Mouse (Mus musculus) adrenal gland, postnatal 10 days (tissue): ENCODE measurements at regions not wholly inside any gene's neighbourhood (a gene's known extent, or its start where the extent isn't known, plus 50 kb on each side); places are given as distances from the start of the nearest gene placed in this dataset.

Source experiments
- DNase-seq: peaks from one replicate; pipeline ENCODE4 v3.0.0; 2021; ENCODE audit warnings: mixed read lengths

DNA sequence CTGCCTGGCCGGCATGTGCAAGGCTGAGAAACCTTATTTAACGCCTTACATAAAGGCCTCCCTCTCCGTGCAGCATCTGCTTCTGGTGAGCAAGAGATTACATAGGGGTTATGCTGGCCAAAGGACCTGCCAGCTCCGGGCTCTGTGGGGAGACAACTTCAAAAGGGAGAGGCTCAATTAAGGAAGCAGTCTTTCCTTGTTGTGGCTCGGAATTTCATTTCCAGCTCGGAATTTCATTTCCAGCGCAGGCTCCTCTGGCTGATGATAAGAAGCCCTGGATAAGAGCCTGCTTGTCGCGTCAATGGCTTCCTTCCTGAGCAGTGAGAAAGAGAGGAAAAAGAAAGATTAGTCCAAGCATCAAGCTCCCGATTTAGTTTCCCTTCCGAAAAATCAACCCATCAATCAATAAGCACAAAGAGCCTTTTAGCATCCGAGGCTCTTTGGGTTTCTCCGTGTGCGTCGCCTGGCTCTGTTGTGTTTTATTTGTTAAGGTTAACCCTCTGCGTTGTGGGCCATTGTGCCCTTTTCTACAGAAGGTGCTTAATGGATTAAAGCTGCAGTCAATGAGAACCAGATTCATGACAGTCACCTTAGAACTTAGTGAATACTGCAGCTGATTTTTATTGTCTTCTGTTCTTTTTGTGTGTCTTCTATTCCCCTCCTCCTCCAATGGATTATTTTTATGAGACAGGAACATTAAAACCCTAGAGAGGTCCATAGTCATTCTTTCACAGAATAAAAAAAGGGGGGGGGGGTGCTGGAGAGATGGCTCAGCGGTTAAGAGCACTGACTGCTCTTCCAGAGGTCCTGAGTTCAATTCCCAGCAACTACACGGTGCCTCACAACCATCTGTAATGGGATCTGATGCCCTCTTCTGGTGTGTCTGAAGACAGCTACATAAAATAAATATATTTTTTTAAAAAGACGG lies 218.3 kb downstream of the Myo1b start:
- DNase-seq: peak; percentile 17

DNA sequence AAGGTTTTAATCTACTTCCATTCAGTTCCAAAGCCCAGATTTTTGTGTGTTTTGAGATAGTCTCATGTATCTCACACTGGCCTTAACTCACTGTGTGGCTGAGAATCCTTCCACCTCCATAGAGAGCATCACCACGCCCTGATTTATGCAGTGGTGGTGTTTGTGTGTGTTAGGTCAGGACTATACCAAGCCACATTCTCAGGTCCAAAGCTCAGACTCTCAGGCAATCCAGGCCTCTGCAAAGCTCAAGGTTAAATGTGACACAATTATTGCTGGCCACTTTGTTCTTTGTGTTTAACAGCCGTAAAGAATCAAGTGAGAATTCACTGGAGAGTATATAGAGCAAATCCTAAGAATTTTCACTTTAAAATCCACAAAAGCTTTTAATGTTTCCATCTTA lies 218.2 kb upstream of the Nabp1 start:
- DNase-seq: no peak

DNA sequence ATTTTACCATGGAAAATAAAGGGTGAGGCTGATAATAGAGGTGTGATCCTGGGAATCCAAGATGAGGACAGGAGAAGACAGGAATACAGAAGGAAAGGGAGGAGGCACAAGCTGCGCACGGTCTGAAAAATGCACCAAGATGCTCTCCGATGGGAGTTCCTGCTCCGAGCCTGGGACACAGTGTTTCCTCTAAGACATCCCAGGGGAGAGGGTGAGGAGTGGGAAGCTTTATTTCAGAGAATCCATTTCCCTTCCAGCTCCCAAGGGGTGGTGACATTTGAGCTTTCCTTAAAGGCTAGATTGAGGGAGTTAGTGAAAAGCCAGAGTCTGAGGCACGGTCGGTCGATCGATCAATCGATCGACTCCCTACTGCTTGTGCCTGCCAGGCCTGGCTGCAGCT lies 212.7 kb upstream of the Nabp1 start:
- no peak for DNase-seq

DNA sequence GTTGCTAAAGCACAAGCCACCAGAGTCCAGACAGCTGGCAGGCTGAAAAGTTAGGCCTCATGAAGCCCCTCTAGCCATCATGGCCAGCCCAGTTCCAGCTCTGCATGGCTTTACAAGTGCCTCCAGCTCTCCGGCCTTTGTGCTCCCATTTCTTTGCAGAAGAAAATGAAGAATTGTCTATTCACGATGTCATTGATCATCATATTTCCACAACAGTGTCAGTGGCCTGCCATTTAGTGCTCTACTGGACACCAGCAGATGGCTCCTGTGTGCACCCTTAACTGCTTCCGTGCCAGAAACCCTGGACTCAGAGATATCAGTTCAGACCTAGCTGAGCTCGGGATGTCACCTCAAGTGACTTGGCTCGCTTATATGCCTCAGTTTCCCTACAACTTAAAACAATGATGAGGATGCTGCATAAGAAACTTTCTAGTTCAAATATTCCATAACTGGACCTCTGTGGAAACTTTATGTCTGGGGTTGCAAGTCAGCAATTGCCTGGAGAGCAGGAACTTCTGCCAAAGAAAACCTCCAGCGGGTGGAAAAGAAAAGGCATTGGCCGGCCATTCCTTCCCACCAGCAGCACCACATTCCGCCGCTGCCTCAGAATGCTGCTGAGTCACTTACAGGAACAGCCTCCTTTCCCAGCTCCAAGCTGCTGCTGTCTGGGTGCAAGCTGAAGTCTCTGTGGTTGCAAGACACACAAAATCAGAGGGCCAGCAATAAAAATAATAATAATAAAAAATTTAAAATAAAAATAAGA lies 211.4 kb upstream of the Nabp1 start:
- peak; percentile 38 for DNase-seq

DNA sequence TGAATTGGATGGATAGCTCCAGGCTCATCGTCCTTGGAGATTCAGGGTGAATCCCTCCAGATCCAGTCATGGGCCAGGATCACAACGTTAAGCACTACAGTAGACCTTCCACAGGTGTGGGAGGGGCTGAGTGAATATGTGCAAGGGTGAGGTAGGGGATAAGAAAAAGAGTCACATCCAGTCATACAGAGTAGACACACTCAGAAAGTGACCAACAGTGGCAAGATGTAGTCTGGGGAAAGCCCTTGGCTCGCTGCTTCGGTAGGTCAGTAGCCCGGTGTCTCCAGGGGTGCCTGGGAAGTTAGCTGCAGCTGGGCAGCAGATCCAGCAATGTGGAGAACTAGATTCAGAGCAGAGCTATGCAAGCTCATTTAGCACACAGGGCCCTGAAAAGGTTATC lies 210.7 kb upstream of the Nabp1 start:
- no peak for DNase-seq

DNA sequence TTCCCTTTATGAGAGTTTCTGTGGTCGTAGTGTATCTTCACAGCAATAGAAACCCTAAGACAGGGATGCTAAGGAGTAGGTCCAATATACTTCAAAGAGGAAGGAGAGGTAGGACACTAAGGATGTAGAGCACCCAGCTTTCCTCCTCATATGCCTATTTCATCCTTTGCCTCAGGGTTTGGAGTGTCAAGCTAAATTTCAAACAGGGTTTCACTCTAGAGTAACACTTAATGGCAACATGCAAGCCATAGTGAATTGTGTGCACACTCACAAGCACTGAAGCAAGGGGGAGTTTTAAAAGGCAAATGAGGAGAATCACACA lies 210.0 kb upstream of the Nabp1 start:
- DNase-seq: no peak

DNA sequence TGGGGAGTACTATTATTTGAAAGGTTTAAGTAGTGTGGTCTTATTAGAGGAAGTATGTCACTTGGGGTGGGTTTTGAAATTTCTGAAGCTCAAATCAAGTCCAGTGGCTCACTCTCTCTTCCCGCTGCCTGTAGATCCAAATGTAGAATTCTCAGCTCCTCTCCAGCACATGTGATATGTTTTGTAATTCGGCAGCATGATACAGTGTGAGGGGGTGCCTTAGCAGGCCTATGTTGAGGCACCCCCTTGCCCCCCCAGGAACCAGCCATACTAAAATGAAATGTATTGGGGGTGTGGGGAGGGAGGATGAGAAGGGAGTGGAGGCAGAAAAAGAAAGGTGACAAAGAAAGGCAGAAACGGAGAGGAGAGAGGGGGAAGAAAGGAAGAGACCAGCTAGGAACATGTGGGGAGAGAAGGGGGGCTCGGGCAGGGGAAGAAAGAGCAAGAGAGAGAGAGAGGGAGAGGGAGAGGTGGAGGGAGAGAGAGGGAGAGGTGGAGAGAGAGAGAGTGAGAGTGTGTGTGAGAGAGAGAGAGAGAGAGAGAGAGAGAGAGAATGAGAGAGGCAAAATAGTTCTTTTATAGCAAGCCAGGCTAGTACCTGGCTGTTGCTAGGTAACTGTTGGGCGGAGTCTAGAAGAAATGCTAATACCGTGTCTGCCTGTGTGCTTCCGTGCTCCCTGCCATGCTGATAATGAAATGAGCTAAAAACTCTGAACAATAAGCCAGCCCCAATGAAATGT lies 209.4 kb upstream of the Nabp1 start:
- no peak for DNase-seq

DNA sequence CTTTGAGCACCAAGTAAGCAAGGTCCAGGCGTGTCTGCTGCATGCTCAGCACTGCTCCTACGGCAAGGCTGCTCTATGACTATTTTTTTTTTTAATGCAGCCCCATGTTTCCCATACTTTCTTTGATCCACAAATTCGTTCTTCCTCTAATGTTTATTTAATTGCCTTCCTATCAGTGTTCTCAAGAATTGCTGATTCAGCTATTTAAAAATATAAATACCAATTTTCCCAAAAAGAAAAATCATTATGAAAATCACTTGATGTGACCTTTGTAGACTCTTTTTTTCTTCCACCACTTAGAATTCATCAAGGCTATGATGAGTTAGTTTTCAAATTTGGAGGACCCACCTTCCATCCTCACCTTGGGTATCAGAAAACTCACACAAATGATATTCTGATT lies 208.5 kb upstream of the Nabp1 start:
- DNase-seq: no peak

DNA sequence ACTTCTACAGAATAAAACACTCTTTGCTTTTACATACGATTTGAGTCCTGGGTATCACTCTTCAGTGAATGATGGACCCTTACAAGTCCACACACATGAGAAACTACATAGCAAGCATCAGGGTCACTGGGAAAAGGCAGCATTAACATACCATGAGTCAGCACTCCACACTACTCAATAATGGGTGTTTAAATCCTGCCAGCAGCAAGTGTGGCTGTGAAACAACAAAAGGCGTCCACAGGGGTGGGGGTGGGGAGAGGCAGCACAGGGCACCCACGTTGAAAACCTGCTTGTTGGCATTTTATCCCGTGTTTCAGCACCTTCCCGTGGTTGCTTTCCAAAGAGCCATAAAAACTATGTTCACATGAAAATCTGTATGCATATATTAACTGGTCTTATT lies 204.0 kb upstream of the Nabp1 start:
- no peak for DNase-seq

DNA sequence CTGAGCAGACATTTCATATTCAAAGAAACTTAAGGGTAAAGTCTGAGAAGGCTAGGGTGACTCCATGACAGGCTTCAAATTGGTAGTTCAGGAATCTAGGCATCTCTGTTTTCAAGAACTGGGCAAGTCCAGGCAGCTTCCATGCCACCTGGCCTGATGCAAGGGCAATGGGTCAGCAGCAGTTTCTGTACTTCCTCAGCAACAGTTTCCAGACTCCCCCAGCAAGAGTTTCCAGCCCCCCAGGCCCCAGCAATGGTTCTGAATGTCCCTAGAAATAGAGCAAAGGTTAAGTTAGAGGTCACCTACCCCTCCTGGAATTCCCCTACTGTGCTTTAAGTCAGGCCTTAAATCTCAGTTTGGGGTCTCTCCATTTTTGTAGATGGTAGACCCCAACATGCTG lies 203.6 kb upstream of the Nabp1 start:
- DNase-seq: no peak

DNA sequence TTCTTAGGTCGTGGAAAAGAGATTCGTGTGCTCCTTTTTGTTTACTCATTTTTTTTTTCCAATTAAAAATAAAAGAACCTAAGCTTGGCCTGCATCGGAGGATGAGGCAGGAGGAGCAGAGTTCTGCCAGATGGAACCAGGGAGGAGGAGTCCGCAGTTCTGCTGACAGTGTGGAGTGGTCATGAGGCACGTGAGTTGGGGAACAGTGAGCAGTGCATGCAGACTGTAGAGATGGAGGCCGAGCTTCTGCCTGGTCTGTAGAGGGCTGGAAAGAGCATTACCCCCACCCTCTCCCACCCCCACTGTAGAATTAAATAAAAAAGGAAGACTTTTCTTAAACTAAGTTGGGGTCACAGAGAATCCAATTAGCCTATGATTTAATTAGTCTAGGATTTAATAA lies 202.5 kb upstream of the Nabp1 start:
- no peak for DNase-seq

DNA sequence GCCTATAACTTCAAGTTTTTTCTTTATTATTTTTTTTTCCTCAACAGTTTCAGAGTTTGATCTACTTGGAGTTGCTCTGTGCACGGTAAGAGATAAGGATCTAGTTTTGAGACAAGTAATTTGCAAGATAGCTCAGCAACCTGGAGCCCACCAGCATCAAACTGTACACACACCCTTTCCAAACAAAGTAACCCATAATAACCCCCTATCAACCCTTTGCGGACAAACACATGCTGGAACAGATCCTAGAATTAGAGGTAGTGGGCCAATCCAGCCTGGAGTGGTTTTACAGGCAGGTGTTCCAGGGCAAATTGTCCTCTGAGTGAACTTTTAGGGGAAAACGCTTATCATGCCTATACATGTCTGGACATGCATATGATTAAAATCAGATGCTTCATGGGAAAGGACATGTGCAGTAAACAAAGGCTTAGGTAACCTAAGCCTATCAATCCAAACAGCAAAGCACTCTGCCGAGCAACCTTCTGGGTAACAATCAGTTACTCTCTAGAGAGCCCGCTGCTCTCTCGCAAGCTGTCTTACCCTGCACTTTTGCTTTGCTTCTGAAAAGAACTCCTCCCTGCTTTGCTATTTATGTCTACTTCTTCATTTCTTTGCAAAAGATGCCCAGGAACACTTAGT lies 200.2 kb upstream of the Nabp1 start:
- DNase-seq: no peak

DNA sequence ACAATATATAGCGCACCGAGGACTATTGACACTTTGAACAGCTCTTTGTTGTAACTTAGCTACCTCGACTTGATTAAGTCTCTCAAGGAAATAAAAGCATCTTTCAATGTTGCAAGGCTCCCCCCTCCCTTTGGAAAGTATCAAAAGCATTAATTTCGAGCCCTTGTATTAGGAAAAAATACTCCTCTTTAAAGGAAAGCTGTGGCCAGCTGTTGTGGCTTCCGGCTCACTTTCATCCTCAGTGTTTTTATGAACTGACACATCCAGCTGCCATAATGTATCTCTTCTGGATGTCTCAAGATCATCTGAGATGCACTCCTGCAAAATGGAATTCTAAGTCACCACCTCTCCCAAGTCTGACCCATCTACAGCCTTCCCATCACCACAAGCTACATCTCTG lies 199.6 kb upstream of the Nabp1 start:
- DNase-seq: no peak

DNA sequence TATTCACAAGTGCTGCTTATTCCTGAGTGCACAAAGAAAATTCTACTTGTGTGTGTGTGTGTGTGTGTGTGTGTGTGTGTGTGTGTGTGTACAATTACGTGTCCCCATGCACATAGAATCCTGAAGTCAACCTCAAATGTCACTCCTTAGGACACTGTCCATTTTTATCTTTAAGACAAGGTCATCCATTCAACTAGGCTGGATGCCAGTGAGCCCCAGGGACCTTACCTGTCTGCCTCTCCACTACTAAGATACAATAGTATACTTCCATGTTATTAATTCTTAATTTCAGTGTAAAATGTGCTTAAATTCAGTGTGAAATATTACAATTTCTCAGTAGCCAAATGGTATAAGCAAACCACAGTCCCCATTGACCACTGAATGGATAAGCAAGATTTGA lies 193.5 kb upstream of the Nabp1 start:
- no peak for DNase-seq

DNA sequence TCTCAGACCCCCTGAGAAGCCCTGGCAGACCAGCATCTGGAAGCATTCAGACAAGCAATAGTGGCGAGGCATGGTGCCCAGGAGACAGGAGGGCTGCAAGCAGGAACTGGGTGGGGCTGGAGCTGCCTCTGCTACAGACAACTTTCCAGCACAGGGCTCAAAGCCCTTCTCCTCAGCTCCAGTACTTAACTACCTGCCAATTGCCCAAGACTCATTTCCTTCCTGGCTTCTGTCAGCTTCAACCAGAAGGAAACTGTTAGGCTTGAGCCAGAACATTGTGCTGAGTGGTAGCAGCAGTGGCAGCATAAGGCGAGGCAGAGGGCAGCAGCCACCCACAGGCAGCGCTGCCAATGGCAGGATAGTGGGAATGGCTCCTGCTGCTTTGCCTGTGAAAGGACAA lies 193.1 kb upstream of the Nabp1 start:
- peak; percentile 47 for DNase-seq

DNA sequence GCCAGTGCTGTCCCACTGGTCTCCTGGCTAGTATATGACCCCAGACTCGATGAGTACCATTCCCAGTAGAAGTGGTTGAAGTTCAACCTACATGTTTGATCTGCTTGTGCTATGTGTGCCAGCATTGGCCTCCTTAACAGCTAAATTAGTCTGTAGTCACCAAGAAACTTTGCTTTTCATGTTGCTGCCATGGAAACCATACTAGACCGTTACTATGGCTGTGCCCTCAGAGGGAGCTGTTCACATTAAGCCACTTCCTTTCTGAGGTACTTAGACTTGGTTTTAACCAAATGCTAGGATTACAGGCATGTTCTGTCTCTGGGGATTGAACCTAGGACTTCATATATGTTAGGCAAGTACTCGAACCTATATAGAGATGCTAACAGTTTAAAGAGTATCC lies 191.8 kb upstream of the Nabp1 start:
- DNase-seq: no peak

DNA sequence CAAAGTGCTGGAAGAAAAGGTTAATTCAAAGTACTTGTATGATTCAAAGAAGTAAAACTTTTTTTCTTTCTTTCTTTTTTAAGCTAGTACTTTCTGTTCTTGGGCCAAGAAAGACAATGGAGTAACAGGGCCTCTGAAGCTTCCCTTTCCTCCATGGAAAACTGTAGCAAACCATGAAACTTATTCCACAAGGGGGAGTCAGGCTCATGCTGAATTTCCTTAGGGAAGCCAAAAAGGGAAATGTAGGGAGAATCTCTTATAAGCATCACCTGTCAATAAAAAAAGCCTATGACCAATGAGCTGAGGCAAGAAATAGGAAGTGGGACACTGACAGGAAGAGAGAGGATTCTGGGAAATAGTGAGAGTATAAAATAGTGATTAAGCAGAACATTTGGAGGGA lies 190.7 kb upstream of the Nabp1 start:
- DNase-seq: peak; percentile 13

DNA sequence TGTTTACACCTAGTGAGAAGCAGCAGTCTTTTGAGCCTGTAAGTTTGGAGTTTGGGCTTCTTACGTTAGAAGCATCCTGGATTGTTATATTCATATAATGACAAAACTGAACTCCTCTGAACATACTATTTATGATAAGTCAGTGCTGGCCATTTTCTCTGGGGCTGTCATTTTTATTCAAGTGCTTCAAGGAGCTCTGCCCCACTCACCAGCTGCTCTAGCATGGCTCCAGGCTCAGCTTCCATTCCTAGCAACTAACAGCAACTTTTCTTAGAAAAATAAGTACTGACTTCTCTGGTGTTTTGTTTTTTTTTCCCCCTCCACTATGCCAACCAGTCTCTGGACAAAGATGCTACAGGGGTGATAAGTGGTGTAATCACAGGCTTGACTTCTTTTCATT lies 182.3 kb upstream of the Nabp1 start:
- DNase-seq: no peak

DNA sequence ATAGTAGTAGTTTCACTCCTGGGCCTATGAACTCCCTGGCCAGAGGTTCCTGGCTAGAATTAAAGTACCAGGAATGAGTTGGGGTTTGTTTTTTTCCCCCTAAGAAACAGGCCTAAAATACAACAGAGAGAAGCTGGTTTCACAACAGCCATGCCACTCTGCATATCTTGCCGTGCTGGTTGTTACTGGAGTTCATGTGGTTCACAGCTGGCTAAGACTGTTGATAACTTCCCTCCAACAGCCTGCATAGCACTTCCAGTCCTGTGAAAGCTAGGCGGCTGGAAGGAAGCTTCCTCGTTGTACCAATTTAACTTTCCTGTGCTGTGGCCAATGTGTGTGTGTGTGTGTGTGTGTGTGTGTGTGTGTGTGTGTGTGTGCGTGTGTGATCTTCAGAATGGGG lies 179.0 kb upstream of the Nabp1 start:
- no peak for DNase-seq

DNA sequence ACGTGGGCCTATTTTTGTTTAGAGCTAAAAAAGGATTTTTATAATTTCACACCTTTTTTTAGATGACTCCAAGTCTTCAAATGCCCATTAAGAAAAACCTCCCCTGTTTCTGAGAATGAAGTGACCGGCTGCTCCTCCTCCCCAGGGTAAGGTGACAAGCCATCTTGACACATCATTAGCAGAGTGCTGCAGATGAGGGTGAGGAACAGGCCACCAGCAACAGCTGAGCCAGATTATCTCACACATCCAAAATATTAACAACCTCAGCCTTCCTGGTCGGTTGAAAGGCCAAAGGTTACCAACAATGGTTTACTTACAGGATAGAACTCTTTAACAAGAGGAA lies 172.4 kb upstream of the Nabp1 start:
- no peak for DNase-seq

DNA sequence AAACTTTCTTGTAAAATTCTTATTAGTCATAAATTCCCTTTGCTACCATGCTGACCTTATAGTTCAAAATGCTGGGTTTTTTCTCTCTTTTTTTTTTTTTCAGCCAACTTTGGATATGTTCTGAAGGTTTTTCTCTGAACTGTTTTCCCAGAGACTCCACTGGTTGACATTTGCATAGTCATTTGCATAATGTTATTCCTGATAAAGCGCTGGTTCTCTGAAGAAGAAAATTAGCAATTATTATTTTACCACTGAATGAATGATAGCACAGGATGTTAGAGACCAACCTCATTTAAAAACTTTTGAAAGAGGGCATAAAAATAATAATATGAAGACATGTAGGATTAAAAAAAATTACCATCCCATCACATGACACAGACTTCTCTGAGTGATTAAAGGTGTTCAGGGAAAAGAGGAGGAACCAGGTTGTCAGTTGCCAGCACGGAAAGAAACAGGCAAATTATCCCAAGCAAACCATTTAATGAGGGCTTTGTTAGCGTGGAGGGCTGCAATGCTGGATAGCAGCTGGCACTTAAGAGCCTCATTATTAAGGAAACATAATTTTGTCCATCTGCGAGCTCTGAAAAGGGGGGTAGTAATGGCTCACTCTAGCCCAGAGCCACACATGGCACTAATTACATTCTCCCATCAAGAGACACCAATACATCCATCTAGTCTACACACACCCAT lies 171.9 kb upstream of the Nabp1 start:
- DNase-seq: no peak

DNA sequence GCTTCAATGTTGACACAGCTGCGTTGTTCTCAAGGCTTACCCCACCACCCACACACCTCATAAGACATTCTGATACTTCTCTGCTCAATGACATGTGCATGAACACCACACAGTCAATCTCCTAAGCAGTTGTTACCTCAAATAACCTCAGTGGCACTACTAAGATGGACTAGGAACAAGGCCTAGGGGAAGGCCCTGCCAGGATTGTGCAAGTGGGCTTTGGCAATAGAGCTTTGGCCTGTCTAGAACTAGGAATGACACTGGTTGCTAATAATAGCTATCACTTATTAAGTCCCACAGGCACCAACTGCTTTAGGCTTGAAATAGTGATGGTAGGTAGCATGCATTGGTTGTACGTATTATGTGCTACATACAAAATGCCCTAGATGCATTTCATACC lies 169.7 kb upstream of the Nabp1 start:
- DNase-seq: peak; percentile 70
